Mouse (Mus musculus) hindbrain, embryonic 14.5 days (tissue): ENCODE results near the gene Eme2. TPM values are rescaled to one million over a fixed set of nuclear protein-coding genes. Genes with fewer than 3 reads are reported as not detected.

Source experiments
- ATAC-seq: fragments of 200-750 bp; cut with Nextera tagmentation; 2 replicates; pipeline ENCODE4 v1.8.0; 2017; ENCODE audit warnings: moderate number of reproducible peaks, mild to moderate bottlenecking, moderate TSS enrichment, moderate library complexity; ENCODE audit not compliant: low FRiP score
- DNase-seq: peaks from one replicate; pipeline ENCODE4 v3.0.0-alpha.2; 2015; ENCODE audit warnings: low spot score
- H3K27ac ChIP-seq: fragments of 300-500 bp; sonication (generic); 2 replicates; pipeline ENCODE4 v1.5.1; 2014; ENCODE audit warnings: mild to moderate bottlenecking, moderate library complexity
- H3K27me3 ChIP-seq: fragments of 300-500 bp; sonication (generic); 2 replicates; pipeline ENCODE4 v1.6.1; 2014; ENCODE audit warnings: mild to moderate bottlenecking, low read length, mixed read lengths; ENCODE audit not compliant: control insufficient read depth, insufficient read depth
- H3K36me3 ChIP-seq: fragments of 300-500 bp; sonication (generic); replicated peaks from 2 replicates; pipeline ENCODE4 v1.6.1; 2014; ENCODE audit not compliant: control insufficient read depth, insufficient read depth
- H3K4me1 ChIP-seq: fragments of 300-500 bp; sonication (generic); replicated peaks from 2 replicates; pipeline ENCODE4 v1.6.1; 2014; ENCODE audit warnings: antibody characterized with exemption, low read length, mixed read lengths; ENCODE audit not compliant: control insufficient read depth, insufficient read depth
- H3K4me2 ChIP-seq: fragments of 300-500 bp; sonication (generic); replicated peaks from 2 replicates; pipeline ENCODE4 v1.6.1; 2014; ENCODE audit warnings: mild to moderate bottlenecking, moderate library complexity
- H3K4me3 ChIP-seq: fragments of 300-500 bp; sonication (generic); replicated peaks from 2 replicates; pipeline ENCODE4 v1.5.1; 2014; ENCODE audit warnings: mild to moderate bottlenecking, low read length
- H3K9ac ChIP-seq: fragments of 300-500 bp; sonication (generic); 2 replicates; pipeline ENCODE4 v1.6.1; 2014
- H3K9me3 ChIP-seq: fragments of 300-500 bp; sonication (generic); 2 replicates; pipeline ENCODE4 v1.6.1; 2016; ENCODE audit warnings: low read length; ENCODE audit not compliant: control insufficient read depth
- WGBS: fragments of 180-500 bp; shearing (Covaris S2); extraction: QIAGEN DNeasy Blood & Tissue Kit; methylation state at CpG from one replicate; pipeline ENCODE4 v1.1.7; 2014; 5-methylcytosine and 5-hydroxymethylcytosine counted together
- polyA plus RNA-seq: library from polyadenylated mRNA; unstranded; fragments of >200 nt; fragmentation: Nextera tagmentation; extraction: Ambion mirVana; gene quantifications from 2 replicates; pipeline ENCODE4 v1.2.1, GENCODE M21; 2014

Eme2 gene
- polyA plus RNA-seq, 1 experiment from 2014 or later, result 23.7 TPM

- no peaks in the 10 kb centered on the region for H3K27me3 ChIP-seq
- H3K4me1 ChIP-seq, result peaks cover 20% of the 10 kb centered on the region
- WGBS, result under 1% methylated on average over 21 of the region's 21 CpGs
- H3K9me3 ChIP-seq, result no peaks in the 10 kb centered on the region
- no peak for DNase-seq
- peak overlapping the region; percentile 63 for H3K4me3 ChIP-seq
- H3K36me3 ChIP-seq, result peaks cover 21% of the 10 kb centered on the region
- H3K4me2 ChIP-seq, result peak overlapping the region; percentile 94
- H3K27ac ChIP-seq, result peak overlapping the region; percentile 93
- ATAC-seq, result peak; percentile 59; the same call in 1 of the 2 replicates
- H3K9ac ChIP-seq, result peak overlapping the region; percentile 81
Observed at GRCm38 (mm10) chr17:24849733-24850064, 45.2 kb downstream of the Eme2 start.

GRCm38 (mm10) chr17:24848600-24849031 is 46.3 kb downstream of the Eme2 start:
- no peaks in the 10 kb centered on the region for H3K27me3 ChIP-seq
- peak overlapping the region; percentile 63 for H3K4me3 ChIP-seq
- H3K9me3 ChIP-seq, result no peaks in the 10 kb centered on the region
- H3K36me3 ChIP-seq, result peaks cover 10% of the 10 kb centered on the region
- H3K4me1 ChIP-seq, result peaks cover 20% of the 10 kb centered on the region
- peak overlapping the region; percentile 94 for H3K4me2 ChIP-seq
- 0 out of 2 replicates have a peak overlapping the region, but pooled peaks have one; percentile 81 for H3K9ac ChIP-seq
- no peak overlapping the region for H3K27ac ChIP-seq
- DNase-seq, result no peak
- ATAC-seq, result no peak

GRCm38 (mm10) chr17:24847386-24847785 is 47.5 kb downstream of the Eme2 start:
- no peak overlapping the region for H3K9ac ChIP-seq
- no peaks in the 10 kb centered on the region for H3K36me3 ChIP-seq
- DNase-seq (no peak), ATAC-seq (no peak)
- H3K4me3 ChIP-seq, result no peak overlapping the region
- 98% methylated on average over 1 of the region's 1 CpGs for WGBS
- H3K4me2 ChIP-seq, result no peak overlapping the region
- no peaks in the 10 kb centered on the region; the same call in 1 of the 2 replicates for H3K27me3 ChIP-seq
- no peak overlapping the region for H3K27ac ChIP-seq
- peaks cover 20% of the 10 kb centered on the region for H3K4me1 ChIP-seq
- H3K9me3 ChIP-seq, result no peaks in the 10 kb centered on the region

GRCm38 (mm10) chr17:24844525-24844924 is 50.4 kb downstream of the Eme2 start:
- Histone ChIP-seq H3K4me3 (no peak overlapping the region), H3K4me2 (no peak overlapping the region), H3K36me3 (no peaks in the 10 kb centered on the region), H3K27ac (no peak overlapping the region), H3K9ac (no peak overlapping the region), H3K27me3 (peaks cover 5% of the 10 kb centered on the region), H3K9me3 (no peaks in the 10 kb centered on the region), H3K4me1 (peaks cover 13% of the 10 kb centered on the region)
- 60% methylated on average over 9 of the region's 9 CpGs for WGBS
- no peak for ATAC-seq
- DNase-seq, result no peak

GRCm38 (mm10) chr17:24842631-24843030 is 52.3 kb downstream of the Eme2 start:
- Histone ChIP-seq H3K36me3 (no peaks in the 10 kb centered on the region), H3K27me3 (peaks cover 5% of the 10 kb centered on the region), H3K9me3 (no peaks in the 10 kb centered on the region), H3K9ac (no peak overlapping the region), H3K4me3 (no peak overlapping the region), H3K27ac (no peak overlapping the region), H3K4me1 (no peaks in the 10 kb centered on the region), H3K4me2 (no peak overlapping the region)
- DNase-seq, result no peak
- no peak for ATAC-seq
- 56% methylated on average over 2 of the region's 2 CpGs for whole genome bisulfite sequencing

- WGBS, result 52% methylated on average over 4 of the region's 4 CpGs
- Histone ChIP-seq H3K9ac (no peak overlapping the region), H3K4me2 (no peak overlapping the region), H3K4me1 (no peaks in the 10 kb centered on the region), H3K4me3 (no peak overlapping the region), H3K9me3 (no peaks in the 10 kb centered on the region), H3K36me3 (no peaks in the 10 kb centered on the region), H3K27me3 (peaks cover 5% of the 10 kb centered on the region), H3K27ac (no peak overlapping the region)
- DNase-seq, result no peak
- ATAC-seq, result no peak
Observed at GRCm38 (mm10) chr17:24841133-24841532, 53.8 kb downstream of the Eme2 start.

GRCm38 (mm10) chr17:24840341-24840740 is 54.5 kb downstream of the Eme2 start:
- 76% methylated on average over 5 of the region's 5 CpGs for WGBS
- Histone ChIP-seq H3K4me1 (no peaks in the 10 kb centered on the region), H3K27ac (no peak overlapping the region), H3K4me3 (no peak overlapping the region), H3K9me3 (no peaks in the 10 kb centered on the region), H3K4me2 (no peak overlapping the region), H3K36me3 (no peaks in the 10 kb centered on the region), H3K27me3 (peaks cover 5% of the 10 kb centered on the region), H3K9ac (no peak overlapping the region)
- DNase-seq (no peak), ATAC-seq (no peak)

- ATAC-seq, result no peak
- no peak for DNase-seq
- 73% methylated on average over 8 of the region's 8 CpGs for whole genome bisulfite sequencing
Observed at GRCm38 (mm10) chr17:24839842-24840241, 55.0 kb downstream of the Eme2 start, which contains the start of gene Hagh. Hagh (plus strand) TSS chr17:24840143.

More at GRCm38 (mm10) chr17:24839842-24840241, 55.0 kb downstream of the Eme2 start, which contains the start of gene Hagh:
- no peaks in the 10 kb centered on the region for H3K36me3 ChIP-seq
- no peaks in the 10 kb centered on the region for H3K9me3 ChIP-seq
- H3K4me1 ChIP-seq, result no peaks in the 10 kb centered on the region
- no peak within 1 kb of the TSS for H3K9ac ChIP-seq
- no peak within 1 kb of the TSS for H3K4me2 ChIP-seq
- H3K27me3 ChIP-seq, result peaks cover 5% of the 10 kb centered on the region
- H3K27ac ChIP-seq, result no peak within 1 kb of the TSS
- no peak within 1 kb of the TSS for H3K4me3 ChIP-seq
